Mouse (Mus musculus): ENCODE measurements around the gene Cd302. TPM values are rescaled to one million over a fixed set of nuclear protein-coding genes. Genes with fewer than 3 reads are reported as not detected.

Gene Cd302
- polyA plus RNA-seq, 1 experiment from 2014 or later = 15.2 TPM

GRCm38 (mm10) chr2:60230361-60230760 is 53.9 kb downstream of the Cd302 start:
- no peaks in the 10 kb centered on the region for H3K27me3 ChIP-seq (ENCODE audit: control insufficient read depth, insufficient read depth, low read length)
- H3K36me3 ChIP-seq (ENCODE audit: control insufficient read depth, insufficient read depth, low read length) = peaks cover 6% of the 10 kb centered on the region; the same call in 1 of the 2 replicates
- WGBS = 97% methylated on average over 2 of the region's 2 CpGs
- no peaks in the 10 kb centered on the region for H3K4me1 ChIP-seq (ENCODE audit: control insufficient read depth, insufficient read depth, low read length)
- H3K4me2 ChIP-seq (ENCODE audit: low read depth) = no peak overlapping the region
- H3K9ac ChIP-seq (ENCODE audit: low read length) = no peak overlapping the region
- ATAC-seq (ENCODE audit: insufficient read depth, low FRiP score, low TSS enrichment) = no peak
- no peak overlapping the region for H3K4me3 ChIP-seq (ENCODE audit: low read depth, low read length)
- no peak for DNase-seq (ENCODE audit: low spot score)
- no peak overlapping the region for H3K27ac ChIP-seq (ENCODE audit: low read depth, low read length)
- no peaks in the 10 kb centered on the region for H3K9me3 ChIP-seq (ENCODE audit: control insufficient read depth, low read length)

- Histone ChIP-seq H3K27me3 (ENCODE audit: control insufficient read depth, insufficient read depth, low read length) (no peaks in the 10 kb centered on the region), H3K4me1 (ENCODE audit: control insufficient read depth, insufficient read depth, low read length) (no peaks in the 10 kb centered on the region), H3K9me3 (ENCODE audit: control insufficient read depth, low read length) (no peaks in the 10 kb centered on the region), H3K4me2 (ENCODE audit: low read depth) (no peak overlapping the region), H3K27ac (ENCODE audit: low read depth, low read length) (no peak overlapping the region), H3K4me3 (ENCODE audit: low read depth, low read length) (no peak overlapping the region), H3K9ac (ENCODE audit: low read length) (no peak overlapping the region), H3K36me3 (ENCODE audit: control insufficient read depth, insufficient read depth, low read length) (peaks cover 3% of the 10 kb centered on the region; the same call in 1 of the 2 replicates)
- 87% methylated on average over 1 of the region's 1 CpGs for WGBS
- DNase-seq (ENCODE audit: low spot score) (no peak), ATAC-seq (ENCODE audit: insufficient read depth, low FRiP score, low TSS enrichment) (no peak)
Observed at GRCm38 (mm10) chr2:60228470-60228869, 55.8 kb downstream of the Cd302 start.

- H3K4me1 ChIP-seq (ENCODE audit: control insufficient read depth, insufficient read depth, low read length) = no peaks in the 10 kb centered on the region
- H3K9ac ChIP-seq (ENCODE audit: low read length) = no peak overlapping the region
- no peak overlapping the region for H3K4me3 ChIP-seq (ENCODE audit: low read depth, low read length)
- H3K27ac ChIP-seq (ENCODE audit: low read depth, low read length) = no peak overlapping the region
- ATAC-seq (ENCODE audit: insufficient read depth, low FRiP score, low TSS enrichment) (no peak), DNase-seq (ENCODE audit: low spot score) (no peak)
- 87% methylated on average over 1 of the region's 1 CpGs for WGBS
- no peaks in the 10 kb centered on the region for H3K36me3 ChIP-seq (ENCODE audit: control insufficient read depth, insufficient read depth, low read length)
- no peaks in the 10 kb centered on the region for H3K27me3 ChIP-seq (ENCODE audit: control insufficient read depth, insufficient read depth, low read length)
- H3K9me3 ChIP-seq (ENCODE audit: control insufficient read depth, low read length) = no peaks in the 10 kb centered on the region
- H3K4me2 ChIP-seq (ENCODE audit: low read depth) = no peak overlapping the region
Observed at GRCm38 (mm10) chr2:60223489-60223888, 60.8 kb downstream of the Cd302 start.

GRCm38 (mm10) chr2:60221954-60222353 is 62.3 kb downstream of the Cd302 start:
- no peak overlapping the region for H3K4me2 ChIP-seq (ENCODE audit: low read depth)
- no peaks in the 10 kb centered on the region for H3K9me3 ChIP-seq (ENCODE audit: control insufficient read depth, low read length)
- no peak overlapping the region for H3K4me3 ChIP-seq (ENCODE audit: low read depth, low read length)
- no peaks in the 10 kb centered on the region for H3K36me3 ChIP-seq (ENCODE audit: control insufficient read depth, insufficient read depth, low read length)
- H3K27me3 ChIP-seq (ENCODE audit: control insufficient read depth, insufficient read depth, low read length) = no peaks in the 10 kb centered on the region
- no peaks in the 10 kb centered on the region for H3K4me1 ChIP-seq (ENCODE audit: control insufficient read depth, insufficient read depth, low read length)
- no peak overlapping the region for H3K9ac ChIP-seq (ENCODE audit: low read length)
- 92% methylated on average over 2 of the region's 2 CpGs for WGBS
- no peak for DNase-seq (ENCODE audit: low spot score)
- no peak overlapping the region for H3K27ac ChIP-seq (ENCODE audit: low read depth, low read length)
- no peak for ATAC-seq (ENCODE audit: insufficient read depth, low FRiP score, low TSS enrichment)

GRCm38 (mm10) chr2:60221236-60221635 is 63.1 kb downstream of the Cd302 start:
- ATAC-seq (ENCODE audit: insufficient read depth, low FRiP score, low TSS enrichment) = no peak
- no peak overlapping the region for H3K9ac ChIP-seq (ENCODE audit: low read length)
- H3K4me3 ChIP-seq (ENCODE audit: low read depth, low read length) = no peak overlapping the region
- no peak overlapping the region for H3K27ac ChIP-seq (ENCODE audit: low read depth, low read length)
- H3K27me3 ChIP-seq (ENCODE audit: control insufficient read depth, insufficient read depth, low read length) = no peaks in the 10 kb centered on the region
- no peaks in the 10 kb centered on the region for H3K4me1 ChIP-seq (ENCODE audit: control insufficient read depth, insufficient read depth, low read length)
- DNase-seq (ENCODE audit: low spot score) = no peak
- no peaks in the 10 kb centered on the region for H3K9me3 ChIP-seq (ENCODE audit: control insufficient read depth, low read length)
- no peaks in the 10 kb centered on the region for H3K36me3 ChIP-seq (ENCODE audit: control insufficient read depth, insufficient read depth, low read length)
- no peak overlapping the region for H3K4me2 ChIP-seq (ENCODE audit: low read depth)
- WGBS = 58% methylated on average over 6 of the region's 6 CpGs

GRCm38 (mm10) chr2:60217620-60218019 is 66.7 kb downstream of the Cd302 start:
- H3K27ac ChIP-seq (ENCODE audit: low read depth, low read length) = no peak overlapping the region
- DNase-seq (ENCODE audit: low spot score) (no peak), ATAC-seq (ENCODE audit: insufficient read depth, low FRiP score, low TSS enrichment) (no peak)
- H3K4me2 ChIP-seq (ENCODE audit: low read depth) = no peak overlapping the region
- H3K9ac ChIP-seq (ENCODE audit: low read length) = no peak overlapping the region
- WGBS = 95% methylated on average over 6 of the region's 6 CpGs
- no peaks in the 10 kb centered on the region for H3K4me1 ChIP-seq (ENCODE audit: control insufficient read depth, insufficient read depth, low read length)
- no peaks in the 10 kb centered on the region; the same call in 1 of the 2 replicates for H3K36me3 ChIP-seq (ENCODE audit: control insufficient read depth, insufficient read depth, low read length)
- H3K27me3 ChIP-seq (ENCODE audit: control insufficient read depth, insufficient read depth, low read length) = no peaks in the 10 kb centered on the region
- no peaks in the 10 kb centered on the region for H3K9me3 ChIP-seq (ENCODE audit: control insufficient read depth, low read length)
- H3K4me3 ChIP-seq (ENCODE audit: low read depth, low read length) = no peak overlapping the region

- DNase-seq (ENCODE audit: low spot score) (no peak), ATAC-seq (ENCODE audit: insufficient read depth, low FRiP score, low TSS enrichment) (no peak)
- Histone ChIP-seq H3K27me3 (ENCODE audit: control insufficient read depth, insufficient read depth, low read length) (no peaks in the 10 kb centered on the region), H3K36me3 (ENCODE audit: control insufficient read depth, insufficient read depth, low read length) (no peaks in the 10 kb centered on the region; the same call in 1 of the 2 replicates), H3K9ac (ENCODE audit: low read length) (no peak overlapping the region), H3K4me2 (ENCODE audit: low read depth) (no peak overlapping the region), H3K27ac (ENCODE audit: low read depth, low read length) (no peak overlapping the region), H3K4me3 (ENCODE audit: low read depth, low read length) (no peak overlapping the region), H3K9me3 (ENCODE audit: control insufficient read depth, low read length) (no peaks in the 10 kb centered on the region), H3K4me1 (ENCODE audit: control insufficient read depth, insufficient read depth, low read length) (peaks cover 3% of the 10 kb centered on the region; the same call in 1 of the 2 replicates)
- 91% methylated on average over 4 of the region's 4 CpGs for WGBS
Observed at GRCm38 (mm10) chr2:60216547-60217153, 67.6 kb downstream of the Cd302 start.

- 93% methylated on average over 2 of the region's 2 CpGs for WGBS
- Histone ChIP-seq H3K9me3 (ENCODE audit: control insufficient read depth, low read length) (no peaks in the 10 kb centered on the region), H3K36me3 (ENCODE audit: control insufficient read depth, insufficient read depth, low read length) (no peaks in the 10 kb centered on the region; the same call in 1 of the 2 replicates)
Observed at GRCm38 (mm10) chr2:60214683-60215082, 69.6 kb downstream of the Cd302 start.

GRCm38 (mm10) chr2:60212488-60212887 is 71.8 kb downstream of the Cd302 start:
- ATAC-seq (ENCODE audit: insufficient read depth, low FRiP score, low TSS enrichment) (no peak), DNase-seq (ENCODE audit: low spot score) (no peak)
- Histone ChIP-seq H3K36me3 (ENCODE audit: control insufficient read depth, insufficient read depth, low read length) (no peaks in the 10 kb centered on the region; the same call in 1 of the 2 replicates), H3K4me3 (ENCODE audit: low read depth, low read length) (no peak overlapping the region), H3K9ac (ENCODE audit: low read length) (no peak overlapping the region), H3K27me3 (ENCODE audit: control insufficient read depth, insufficient read depth, low read length) (no peaks in the 10 kb centered on the region), H3K9me3 (ENCODE audit: control insufficient read depth, low read length) (no peaks in the 10 kb centered on the region), H3K4me2 (ENCODE audit: low read depth) (no peak overlapping the region), H3K27ac (ENCODE audit: low read depth, low read length) (no peak overlapping the region), H3K4me1 (ENCODE audit: control insufficient read depth, insufficient read depth, low read length) (peaks cover 11% of the 10 kb centered on the region; the same call in 1 of the 2 replicates)

More at GRCm38 (mm10) chr2:60214683-60215082, 69.6 kb downstream of the Cd302 start:
- DNase-seq (ENCODE audit: low spot score) (no peak), ATAC-seq (ENCODE audit: insufficient read depth, low FRiP score, low TSS enrichment) (no peak)
- Histone ChIP-seq H3K27ac (ENCODE audit: low read depth, low read length) (no peak overlapping the region), H3K4me3 (ENCODE audit: low read depth, low read length) (no peak overlapping the region), H3K4me1 (ENCODE audit: control insufficient read depth, insufficient read depth, low read length) (peaks cover 11% of the 10 kb centered on the region; the same call in 1 of the 2 replicates), H3K9ac (ENCODE audit: low read length) (no peak overlapping the region), H3K4me2 (ENCODE audit: low read depth) (no peak overlapping the region), H3K27me3 (ENCODE audit: control insufficient read depth, insufficient read depth, low read length) (no peaks in the 10 kb centered on the region)

All from neural tube, embryonic 11.5 days (tissue).